Mouse (Mus musculus): ENCODE measurements around the gene Plxnb3. TPM values are rescaled to one million over a fixed set of nuclear protein-coding genes. Genes with fewer than 3 reads are reported as not detected.
"Not testable (repeated sequence)": the region's sequence is repeated elsewhere in the genome, so short reads cannot be mapped to it uniquely, and the experiment has no call there.

Plxnb3 gene
- total RNA-seq (2021) = 10 to 100 TPM; 12.0 to 15.5 TPM

- DNase-seq = peak; percentile 27
Measured at GRCm38 (mm10) chrX:73756334-73757140, at the start of gene Plxnb3. Plxnb3 (plus strand) TSS chrX:73757090.

- DNase-seq = peak; percentile 6
Measured at GRCm38 (mm10) chrX:73715476-73716108, 41.3 kb upstream of the Plxnb3 start.

- peak; percentile 88 for DNase-seq
Measured at GRCm38 (mm10) chrX:73716109-73716661, 40.7 kb upstream of the Plxnb3 start, which contains the start of the genes Bcap31 and Abcd1. Bcap31 (minus strand) TSS chrX:73716175. Abcd1 (plus strand) TSS chrX:73716597.

GRCm38 (mm10) chrX:73716709-73717545 lies 40.0 kb upstream of the Plxnb3 start:
- peak in 1 of 2 experiments; percentile 5 for DNase-seq

GRCm38 (mm10) chrX:73717667-73718066 lies 39.2 kb upstream of the Plxnb3 start:
- peak in 1 of 2 experiments; percentile 5 for DNase-seq

- peak in 1 of 2 experiments; percentile 3 for DNase-seq
Measured at GRCm38 (mm10) chrX:73718271-73718670, 38.6 kb upstream of the Plxnb3 start.

- peak in 1 of 2 experiments; percentile 3 for DNase-seq
Measured at GRCm38 (mm10) chrX:73718686-73719362, 38.1 kb upstream of the Plxnb3 start.

- no peak for DNase-seq
Measured at GRCm38 (mm10) chrX:73730908-73731307, 26.0 kb upstream of the Plxnb3 start.

GRCm38 (mm10) chrX:73738155-73738554 lies 18.7 kb upstream of the Plxnb3 start:
- no peak for DNase-seq

- DNase-seq = no peak
Measured at GRCm38 (mm10) chrX:73739151-73739550, 17.7 kb upstream of the Plxnb3 start.

- not testable (repeated sequence) for DNase-seq
Measured at GRCm38 (mm10) chrX:73739841-73740240, 17.0 kb upstream of the Plxnb3 start.

- DNase-seq = no peak
Measured at GRCm38 (mm10) chrX:73744774-73745481, 12.0 kb upstream of the Plxnb3 start.

GRCm38 (mm10) chrX:73748977-73749376 lies 7.9 kb upstream of the Plxnb3 start:
- no peak for DNase-seq

- peak in 1 of 2 experiments; percentile 29 for DNase-seq
Measured at GRCm38 (mm10) chrX:73758611-73759290, 1.9 kb downstream of the Plxnb3 start.

- no peak for DNase-seq
Measured at GRCm38 (mm10) chrX:73765311-73765710, 8.4 kb downstream of the Plxnb3 start.

- no peak for DNase-seq
Measured at GRCm38 (mm10) chrX:73767267-73767666, 10.4 kb downstream of the Plxnb3 start.

GRCm38 (mm10) chrX:73774168-73774760 lies 17.4 kb downstream of the Plxnb3 start, which contains the start of gene Srpk3:
Srpk3 (plus strand) TSS chrX:73774405.
- DNase-seq = no peak

GRCm38 (mm10) chrX:73774802-73775483 lies 18.1 kb downstream of the Plxnb3 start:
- no peak for DNase-seq

GRCm38 (mm10) chrX:73782227-73782626 lies 25.3 kb downstream of the Plxnb3 start:
- DNase-seq = no peak

All from layer of hippocampus, postnatal 36 days (tissue).